Mouse (Mus musculus) adrenal gland, postnatal 25 days (tissue): Measurements from ENCODE around the gene Gm3252. TPM values are rescaled to one million over a fixed set of nuclear protein-coding genes. Genes with fewer than 3 reads are reported as not detected.
"Not testable (repeated sequence)": the region's sequence is repeated elsewhere in the genome, so short reads cannot be mapped to it uniquely, and the experiment has no call there.

Experiments
- DNase-seq: peaks from one replicate; pipeline ENCODE4 v3.0.0; 2021; ENCODE audit warnings: mixed read lengths
- long read RNA-seq: library from polyadenylated mRNA; stranded (forward); transcript quantifications from one replicate; pipeline ENCODE4 v2.0.0, GENCODE M21; 2021
- total RNA-seq: library from RNA; stranded (reverse); gene quantifications from 2 replicates; pipeline ENCODE4 v1.2.3, GENCODE M21; 2021

The Gm3252 gene
- not detected in 2 replicates for total RNA-seq
- long read RNA-seq: 0 reads

- DNase-seq: not testable (repeated sequence)
Observed at GRCm38 (mm10) chr14:4726038-4726880, at the start of gene Gm3252. Gene Gm3252 (plus strand): TSS chr14:4726775.

GRCm38 (mm10) chr14:4708938-4709337 is 17.6 kb upstream of the Gm3252 start, which contains the start of gene Gm7876:
Gene Gm7876 (plus strand): TSS chr14:4709238.
- DNase-seq: not testable (repeated sequence)

GRCm38 (mm10) chr14:4776037-4776436 is 49.5 kb downstream of the Gm3252 start, which contains the start of gene Gm9602:
Gene Gm9602 (plus strand): TSS chr14:4776337.
- not testable (repeated sequence) for DNase-seq

Other genes starting within 250 kb of the Gm3252 start
- not detected in 2 replicates for gene Gm3182, start 245.0 kb upstream of the Gm3252 start, total RNA-seq
- not detected in 2 replicates for gene Gm3047, start 171.4 kb upstream of the Gm3252 start, total RNA-seq
- not detected in 2 replicates for gene Gm8159, start 94.4 kb upstream of the Gm3252 start, total RNA-seq
- not detected in 2 replicates for gene Gm3239, start 62.6 kb upstream of the Gm3252 start, total RNA-seq
- not detected in 2 replicates for gene Gm7876, start 17.5 kb upstream of the Gm3252 start, total RNA-seq
- not detected in 2 replicates for gene Gm9602, start 49.6 kb downstream of the Gm3252 start, total RNA-seq
- gene Gm3269, start 111.3 kb downstream of the Gm3252 start, total RNA-seq: not detected in 2 replicates
- 0.97 TPM in 1 of 2 replicates, not detected in the other for gene Gm3264, start 128.8 kb downstream of the Gm3252 start, total RNA-seq
- not detected in 2 replicates for gene Gm3278, start 165.6 kb downstream of the Gm3252 start, total RNA-seq